In genomic region chr17:47988811-47989210, GRCm38 (mm10) we compare ENCODE assay signal across 13 mouse cellular contexts. TPM values are rescaled to one million over a fixed set of nuclear protein-coding genes. Genes with fewer than 3 reads are reported as not detected.
A peak's percentile ranks its signal among the peaks of the same experiment; 100 is the strongest.
DNase-seq lines count a peak whose midpoint lies in the region; ATAC-seq and TF ChIP-seq lines count a peak whose summit lies in the region.
"Had no signal": no experiment of that assay in that cellular context is flagged by ENCODE, and none has a peak within 500 bp of the region (broad histone marks: within the 10 kb centered on the region; RNA-seq: fewer than 3 reads in every experiment).

No protein-coding gene starts in this region.

- no peak for TF ChIP-seq EP300 in stomach, postnatal 0 days (optimal IDR thresholded peaks at IDR 0.05)

- peaks cover 27% of the 10 kb centered on the region for H3K4me1 ChIP-seq in heart, embryonic 12.5 days (replicated peaks)
- peaks cover 12% of the 10 kb centered on the region for H3K4me1 ChIP-seq in midbrain, embryonic 15.5 days
- no peaks in the 10 kb centered on the region for H3K4me1 ChIP-seq in midbrain, postnatal 0 days (ENCODE audit: insufficient read depth, low read length)
- H3K4me1 ChIP-seq in stomach, postnatal 0 days (replicated peaks; ENCODE audit: control insufficient read depth, insufficient read depth) = peaks cover 4% of the 10 kb centered on the region; the same call in 1 of the 2 replicates

- H3K9me3 ChIP-seq in heart, embryonic 12.5 days (replicated peaks) = no peaks in the 10 kb centered on the region
- H3K9me3 ChIP-seq in midbrain, embryonic 15.5 days = no peaks in the 10 kb centered on the region
- no peaks in the 10 kb centered on the region for H3K9me3 ChIP-seq in midbrain, postnatal 0 days (ENCODE audit: low read length)
- no peaks in the 10 kb centered on the region for H3K9me3 ChIP-seq in stomach, postnatal 0 days (ENCODE audit: control insufficient read depth, low read length)
- H3K9me3 ChIP-seq: midbrain, embryonic 13.5 days had no signal

- peak; percentile 63 for ATAC-seq in heart, embryonic 12.5 days (ENCODE audit: insufficient number of reproducible peaks, low FRiP score)
- ATAC-seq in midbrain, embryonic 15.5 days (replicated peaks) = 0 out of 2 replicates have a peak, but pooled peaks have one; percentile 14
- no peak for ATAC-seq in midbrain, postnatal 0 days (ENCODE audit: low FRiP score)
- ATAC-seq in stomach, postnatal 0 days (ENCODE audit: low FRiP score, low TSS enrichment) = 0 out of 2 replicates have a peak, but pooled peaks have one; percentile 25
- ATAC-seq: midbrain, embryonic 13.5 days had no signal

- WGBS in heart, embryonic 12.5 days = 39% methylated on average over 8 of the region's 8 CpGs
- WGBS in midbrain, embryonic 15.5 days = 58% methylated on average over 8 of the region's 8 CpGs
- 66% methylated on average over 8 of the region's 8 CpGs for WGBS in midbrain, postnatal 0 days
- 34% methylated on average over 8 of the region's 8 CpGs for WGBS in stomach, postnatal 0 days

- H3K4me2 ChIP-seq in heart, embryonic 12.5 days = no peak overlapping the region
- H3K4me2 ChIP-seq in midbrain, embryonic 15.5 days = no peak overlapping the region
- no peak overlapping the region for H3K4me2 ChIP-seq in midbrain, postnatal 0 days (ENCODE audit: low read depth, low read length, poor library complexity, severe bottlenecking)
- H3K4me2 ChIP-seq in stomach, postnatal 0 days (replicated peaks; ENCODE audit: low read depth) = no peak overlapping the region
- H3K4me2 ChIP-seq: midbrain, embryonic 13.5 days had no signal

- H3K9ac ChIP-seq in heart, embryonic 12.5 days = no peak overlapping the region
- H3K9ac ChIP-seq in midbrain, embryonic 15.5 days = no peak overlapping the region
- no peak overlapping the region for H3K9ac ChIP-seq in midbrain, postnatal 0 days (replicated peaks; ENCODE audit: low read length, poor library complexity, severe bottlenecking)
- no peak overlapping the region for H3K9ac ChIP-seq in stomach, postnatal 0 days (ENCODE audit: low read length)
- H3K9ac ChIP-seq: midbrain, embryonic 13.5 days had no signal

- no peaks in the 10 kb centered on the region for H3K36me3 ChIP-seq in heart, embryonic 12.5 days
- no peaks in the 10 kb centered on the region for H3K36me3 ChIP-seq in midbrain, embryonic 15.5 days (replicated peaks)
- no peaks in the 10 kb centered on the region for H3K36me3 ChIP-seq in midbrain, postnatal 0 days (ENCODE audit: insufficient read depth, low read length)
- H3K36me3 ChIP-seq in stomach, postnatal 0 days (ENCODE audit: control insufficient read depth, insufficient read depth, low read length) = no peaks in the 10 kb centered on the region
- H3K36me3 ChIP-seq: midbrain, embryonic 13.5 days had no signal

- intact Hi-C loops in heart, postnatal 14 days (cut with DNase I) = no loop called here
- intact Hi-C loops in left cerebral cortex, postnatal 36 days (cut with DNase I) = no loop called here

- H3K27ac ChIP-seq in heart, embryonic 12.5 days (ENCODE audit: poor library complexity, severe bottlenecking) = no peak overlapping the region; the same call in 1 of the 2 replicates
- no peak overlapping the region for H3K27ac ChIP-seq in midbrain, embryonic 15.5 days
- H3K27ac ChIP-seq in midbrain, postnatal 0 days (ENCODE audit: low read depth, low read length) = no peak overlapping the region
- no peak overlapping the region for H3K27ac ChIP-seq in stomach, postnatal 0 days (replicated peaks)

- H3K27me3 ChIP-seq in heart, embryonic 12.5 days (replicated peaks) = no peaks in the 10 kb centered on the region
- no peaks in the 10 kb centered on the region for H3K27me3 ChIP-seq in midbrain, embryonic 15.5 days (replicated peaks)
- H3K27me3 ChIP-seq in midbrain, postnatal 0 days (ENCODE audit: insufficient read depth, low read length) = no peaks in the 10 kb centered on the region
- no peaks in the 10 kb centered on the region for H3K27me3 ChIP-seq in stomach, postnatal 0 days (ENCODE audit: control insufficient read depth, insufficient read depth, low read length)
- H3K27me3 ChIP-seq: midbrain, embryonic 13.5 days had no signal

- H3K4me3 ChIP-seq in heart, embryonic 12.5 days = no peak overlapping the region
- H3K4me3 ChIP-seq in midbrain, embryonic 15.5 days = no peak overlapping the region
- no peak overlapping the region for H3K4me3 ChIP-seq in midbrain, postnatal 0 days (ENCODE audit: low read depth, low read length)
- H3K4me3 ChIP-seq in stomach, postnatal 0 days (ENCODE audit: low read depth, low read length) = no peak overlapping the region
- H3K4me3 ChIP-seq: midbrain, embryonic 13.5 days had no signal

- no peak for TF ChIP-seq CTCF in midbrain, postnatal 0 days (IDR thresholded peaks at IDR 0.05)
- TF ChIP-seq CTCF in stomach, postnatal 0 days (IDR thresholded peaks at IDR 0.05; ENCODE audit: low read depth) = no peak

- DNase-seq in heart, adult 8-10 months (ENCODE audit: low spot score) = no peak
- DNase-seq in midbrain, postnatal 0 days (ENCODE audit: low spot score) = no peak
- peak; percentile 35 to 61 for DNase-seq in heart, postnatal 14 days
- no peak for DNase-seq in stomach, postnatal 0 days (ENCODE audit: low spot score)
- DNase-seq in layer of hippocampus, postnatal 36 days = no peak
- no peak for DNase-seq in left cerebral cortex, postnatal 36 days (ENCODE audit: low spot score in 2 of 2)
- DNase-seq: cerebellum, adult 18-20 months; right cerebral cortex, adult 18-20 months had no signal

RNA-seq across cellular contexts. Expression of gene 1700122O11Rik, which starts 49.3 kb away (rescaled TPM):
- polyA plus RNA-seq in heart, embryonic 12.5 days (2016; fragmentation: Nextera tagmentation; extraction: Ambion mirVana) = not detected in 2 replicates
- not detected for total RNA-seq in heart, adult 8-10 months (2022)
- polyA plus RNA-seq in midbrain, embryonic 15.5 days (2015; fragmentation: Nextera tagmentation; extraction: Ambion mirVana) = not detected in 2 replicates
- not detected in 2 replicates for total RNA-seq in midbrain, postnatal 0 days (2014; rRNA removed)
- not detected in 2 replicates for polyA plus RNA-seq in midbrain, postnatal 0 days (2015; fragmentation: Nextera tagmentation; extraction: Ambion mirVana)
- not detected for total RNA-seq in heart, postnatal 14 days (2021)
- polyA plus RNA-seq in stomach, postnatal 0 days (2015; fragmentation: Nextera tagmentation; extraction: Ambion mirVana) = not detected in 2 replicates
- not detected for total RNA-seq in layer of hippocampus, postnatal 36 days (2021)
- total RNA-seq in left cerebral cortex, postnatal 36 days (2021) = not detected
- total RNA-seq: left cerebral cortex, adult 18-20 months had no signal
- polyA plus RNA-seq: heart, embryonic 14.5 days; midbrain, embryonic 13.5 days had no signal

Comparison
In these comparisons a context has a peak if more than half of its experiments do, and no peak if none do; other contexts are left out.
1. DNase-seq: peak in heart, postnatal 14 days (2 of 2); none in heart, adult 8-10 months (single experiment), midbrain, postnatal 0 days (single experiment), stomach, postnatal 0 days (single experiment), layer of hippocampus, postnatal 36 days (0 of 2) and left cerebral cortex, postnatal 36 days (0 of 2).